Mouse (Mus musculus): ENCODE results near the gene Uba52.

Gene Uba52

GRCm38 (mm10) chr8:70502540-70502939, 8.1 kb downstream of the Uba52 start:
- no peak for DNase-seq

DNA sequence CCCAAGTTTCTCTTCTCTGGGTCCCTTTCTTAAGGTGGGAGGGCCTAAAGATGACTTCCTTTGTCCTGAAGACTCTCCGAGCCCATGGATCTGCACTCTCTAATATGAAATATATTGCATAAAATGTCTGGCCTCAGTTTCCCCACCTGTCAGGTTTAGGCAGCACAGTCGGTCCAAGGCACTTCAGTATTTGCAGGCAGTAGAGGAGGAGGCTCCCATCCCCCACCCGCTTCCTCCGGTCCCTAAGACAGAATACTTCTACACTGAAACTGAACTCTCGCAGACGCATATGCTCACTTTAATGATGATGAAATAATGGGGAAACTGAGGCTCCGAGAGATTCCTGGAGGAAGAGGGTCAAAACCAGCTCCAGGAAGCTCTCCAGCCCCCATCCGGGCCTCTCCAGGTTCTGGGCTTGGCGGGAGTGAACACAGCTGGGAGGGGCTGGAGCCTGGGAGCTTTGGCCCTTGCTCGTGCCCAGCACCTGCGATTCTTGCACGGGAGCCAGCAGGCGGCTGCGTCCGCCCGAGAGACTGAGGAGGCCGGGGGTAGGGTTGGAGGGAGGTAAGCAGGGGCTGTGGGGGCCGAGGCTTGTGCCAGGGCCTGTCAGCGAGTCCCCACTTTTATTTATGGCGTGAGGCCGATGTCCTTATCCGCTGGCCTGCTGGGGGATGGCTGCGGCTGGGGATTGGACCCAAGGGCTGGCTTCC, 8.6 kb downstream of the Uba52 start:
- no peak for DNase-seq

GRCm38 (mm10) chr8:70500386-70501301, 10.0 kb downstream of the Uba52 start:
- no peak for DNase-seq

- no peak for DNase-seq
These were observed 14.9 kb downstream of the Uba52 start for GRCm38 (mm10) chr8:70495771-70496062.

DNA sequence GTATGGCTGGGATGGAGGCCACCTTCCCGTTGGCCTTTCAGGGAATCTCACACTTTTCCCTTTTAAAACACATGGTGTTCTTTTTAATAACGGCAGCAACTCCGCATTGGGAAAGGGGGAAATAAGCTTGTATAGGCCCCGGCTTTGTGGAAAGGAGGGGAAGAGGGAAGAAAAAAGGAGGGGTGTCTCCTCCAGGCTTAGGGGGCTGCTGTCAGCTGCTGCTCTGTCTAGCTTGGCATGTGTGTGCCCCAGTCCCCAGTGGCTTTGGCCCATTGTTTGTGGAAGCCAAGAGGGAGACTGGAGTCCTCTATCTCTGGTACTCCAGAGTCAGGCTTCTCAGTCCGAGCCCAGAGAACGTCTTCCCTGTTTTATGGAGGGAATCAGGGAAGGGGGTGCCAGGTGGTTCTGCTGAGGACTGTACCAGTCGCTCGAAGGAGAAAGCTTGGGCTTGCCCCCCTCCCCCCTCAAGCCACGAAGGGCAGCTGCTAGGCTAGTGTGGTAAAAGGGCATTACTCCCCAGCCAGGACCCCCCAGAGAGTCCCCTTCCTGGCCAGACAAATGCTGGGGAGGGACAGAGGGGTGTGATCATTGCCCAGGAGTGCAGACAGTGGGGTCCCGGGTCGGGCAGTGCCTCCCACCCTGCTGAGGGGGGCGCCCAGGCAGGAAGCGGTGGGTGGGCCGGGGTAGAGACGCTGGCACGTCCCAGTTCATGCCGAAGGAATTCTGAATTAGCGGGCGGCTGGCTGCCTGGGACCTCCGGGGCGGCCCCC, 15.4 kb downstream of the Uba52 start:
- no peak for DNase-seq

- DNase-seq = no peak
These were observed 16.1 kb downstream of the Uba52 start for GRCm38 (mm10) chr8:70494416-70494945.

- no peak for DNase-seq
These were observed 16.7 kb downstream of the Uba52 start for GRCm38 (mm10) chr8:70493692-70494415.

DNA sequence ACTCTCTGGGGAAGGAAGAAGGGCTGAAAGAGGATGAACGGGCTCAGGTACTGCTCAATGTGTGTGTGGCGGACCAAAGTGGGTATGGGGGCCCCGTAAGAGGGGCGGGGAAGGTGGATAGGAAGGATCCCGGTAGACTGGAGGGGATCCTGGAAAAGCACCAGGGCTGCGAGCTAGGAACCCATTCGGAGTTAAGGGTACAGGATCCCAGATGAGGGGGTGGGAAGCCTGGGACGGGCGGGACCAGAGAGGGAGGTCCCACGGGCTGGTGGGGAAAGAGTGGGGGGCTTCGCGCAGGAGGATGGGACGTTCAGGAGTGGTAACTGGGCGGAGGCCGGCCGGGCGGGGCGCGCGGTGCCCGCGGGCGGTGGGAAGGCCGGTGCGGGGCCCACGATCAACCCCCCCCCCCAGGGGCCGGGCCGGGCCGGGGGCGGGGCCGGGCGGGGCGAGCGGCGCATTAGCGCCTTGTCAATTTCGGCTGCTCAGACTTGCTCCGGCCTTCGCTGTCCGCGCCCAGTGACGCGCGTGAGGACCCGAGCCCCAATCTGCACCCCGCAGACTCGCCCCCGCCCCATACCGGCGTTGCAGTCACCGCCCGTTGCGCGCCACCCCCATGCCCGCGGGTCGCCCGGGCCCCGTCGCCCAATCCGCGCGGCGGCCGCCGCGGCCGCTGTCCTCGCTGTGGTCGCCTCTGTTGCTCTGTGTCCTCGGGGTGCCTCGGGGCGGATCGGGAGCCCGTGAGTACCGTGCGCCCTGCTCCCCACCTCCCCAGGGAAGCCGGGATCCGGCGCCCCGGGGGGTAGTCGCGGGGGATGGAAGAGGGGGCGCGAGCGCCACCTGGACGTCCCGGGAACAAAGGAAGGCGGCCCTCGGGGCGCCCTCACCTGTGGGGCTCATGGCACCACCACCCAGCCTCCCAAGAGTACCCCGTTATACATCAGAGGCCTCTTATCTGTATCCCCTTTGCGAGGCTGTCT, 17.6 kb downstream of the Uba52 start, which contains the start of gene Crlf1:
TSS of gene Crlf1 (plus strand) at position 495 of the 977 bp plus-strand sequence.
- no peak for DNase-seq

- DNase-seq = no peak
These were observed 19.6 kb downstream of the Uba52 start for GRCm38 (mm10) chr8:70490880-70491495.

DNA sequence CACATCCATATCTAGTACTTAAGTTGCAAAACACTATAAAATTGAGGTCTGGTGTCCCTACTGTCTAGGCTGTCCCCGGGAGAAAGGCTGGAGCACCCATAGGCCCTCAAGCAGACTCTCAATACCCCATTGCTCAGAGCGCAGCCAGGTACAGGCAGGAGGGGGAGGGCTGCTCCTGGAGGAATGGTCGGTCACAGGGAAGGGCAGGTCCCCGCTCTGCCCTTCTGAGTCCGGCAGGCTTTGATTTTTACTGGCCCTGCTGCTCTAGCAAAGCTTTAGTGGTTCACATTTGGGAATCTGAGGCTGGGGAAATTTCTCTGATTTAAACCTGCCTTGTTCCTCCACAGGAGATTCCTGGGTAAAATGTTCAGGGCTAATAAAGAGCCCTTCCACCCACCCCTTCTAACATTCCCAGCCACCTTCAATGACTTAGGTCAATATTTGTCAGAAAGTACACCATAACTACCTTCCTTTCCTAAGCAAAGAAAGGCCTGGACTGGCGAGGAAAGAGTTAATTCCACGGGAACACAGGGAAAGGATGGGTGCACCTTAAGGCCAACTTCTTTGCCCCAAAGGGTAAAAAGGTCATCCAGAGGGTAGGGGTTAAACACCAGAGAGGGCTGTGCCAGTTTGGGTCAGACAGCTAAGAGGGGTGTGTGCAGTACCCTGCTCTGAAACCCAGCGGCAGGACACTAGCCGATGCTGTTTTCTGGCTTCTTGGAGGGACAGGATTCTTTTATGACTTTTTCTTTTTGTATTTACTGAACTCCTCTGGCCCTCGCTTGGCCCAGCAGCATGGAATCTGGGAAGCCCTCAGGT, 20.3 kb downstream of the Uba52 start:
- no peak for DNase-seq

DNA sequence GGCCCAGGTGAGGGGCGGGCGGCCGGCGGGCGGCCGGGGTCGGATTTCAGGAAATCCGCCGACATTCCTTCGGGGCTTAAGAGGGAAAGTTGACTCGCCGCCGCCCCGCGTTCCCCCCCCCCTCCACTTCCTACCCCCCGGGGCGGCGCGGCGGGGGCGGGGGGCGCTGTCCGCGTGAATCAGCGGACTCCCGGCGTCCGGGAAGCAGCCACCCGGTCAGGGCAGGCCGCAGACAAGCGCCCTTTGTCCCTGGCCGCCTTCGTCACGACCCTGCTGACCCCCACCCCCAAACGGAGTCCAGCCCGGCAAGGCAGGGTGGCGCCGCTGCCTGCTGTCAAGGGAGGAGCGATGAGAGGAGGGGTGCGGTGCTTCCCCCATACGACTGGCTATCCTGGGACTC, 21.0 kb downstream of the Uba52 start:
- no peak for DNase-seq

GRCm38 (mm10) chr8:70488931-70489470, 21.6 kb downstream of the Uba52 start:
- DNase-seq = no peak

DNA sequence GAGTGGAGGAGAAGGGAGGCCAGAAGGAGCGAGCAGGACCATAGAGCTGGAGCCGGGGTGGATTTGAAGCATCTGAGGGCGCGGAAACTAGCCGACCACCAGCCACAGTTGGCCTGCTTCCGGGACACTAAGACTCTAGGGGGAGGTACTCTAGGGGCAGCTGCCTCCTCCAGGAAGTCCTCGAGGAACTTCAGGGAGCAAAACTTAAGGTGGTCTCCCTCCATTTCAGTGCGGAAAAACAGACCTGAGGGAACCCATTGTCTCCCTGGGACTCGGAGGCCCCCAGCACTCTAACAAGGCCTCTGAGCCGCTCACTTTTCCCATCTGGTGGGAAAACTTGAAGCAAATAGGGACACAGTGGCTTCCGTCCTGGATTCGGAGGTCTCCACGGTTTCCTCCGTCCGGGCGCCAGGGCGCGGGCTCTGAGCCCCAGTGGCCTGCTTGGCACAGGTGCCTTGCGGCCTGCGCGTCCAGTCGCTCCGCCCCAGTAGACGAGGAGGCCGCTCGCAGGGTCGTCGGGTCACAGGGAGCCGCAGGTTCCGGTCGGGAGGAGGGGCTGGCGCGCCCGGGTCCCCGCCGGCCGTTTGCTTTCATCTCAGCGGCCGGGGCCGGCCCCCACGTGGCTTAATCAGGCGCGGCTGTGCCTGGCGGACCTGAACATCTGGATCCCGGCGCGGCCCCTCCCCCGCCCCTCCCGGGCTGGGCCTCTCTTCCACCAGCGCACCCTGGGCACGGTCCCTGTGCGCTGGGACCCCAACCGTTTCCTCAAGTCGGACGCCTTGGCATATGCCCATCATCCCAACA, 22.4 kb downstream of the Uba52 start:
- peak; percentile 54 for DNase-seq

- no peak for DNase-seq
These were observed 23.6 kb downstream of the Uba52 start, which contains the start of gene Tmem59l for GRCm38 (mm10) chr8:70486941-70487520. TSS of gene Tmem59l (minus strand) at chr8:70487358.

GRCm38 (mm10) chr8:70486191-70486681, 24.4 kb downstream of the Uba52 start:
- DNase-seq = no peak

DNA sequence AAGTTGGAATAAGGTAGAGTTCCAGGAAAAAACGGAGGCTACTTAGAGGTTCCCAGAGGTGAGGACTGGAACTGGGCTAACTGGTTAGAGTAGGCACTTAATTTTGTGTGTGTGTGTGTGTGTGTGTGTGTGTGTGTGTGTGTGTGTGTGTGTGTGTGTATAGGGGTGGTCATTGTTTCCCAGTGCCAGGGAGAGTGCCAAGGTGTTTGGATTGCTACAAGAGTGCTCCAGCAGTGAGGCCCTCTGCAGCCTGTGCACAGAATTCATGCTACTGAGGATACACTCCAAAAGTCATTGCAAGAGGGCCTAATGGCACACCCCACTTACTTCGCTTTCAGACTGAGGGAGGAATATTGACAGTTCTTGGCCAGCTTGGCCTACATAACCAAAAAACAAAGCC, 27.7 kb downstream of the Uba52 start:
- DNase-seq = no peak

- DNase-seq = no peak
These were observed 28.7 kb downstream of the Uba52 start for GRCm38 (mm10) chr8:70481908-70482307.
